ENCODE assay signal across 17 mouse cellular contexts in the genomic region with DNA sequence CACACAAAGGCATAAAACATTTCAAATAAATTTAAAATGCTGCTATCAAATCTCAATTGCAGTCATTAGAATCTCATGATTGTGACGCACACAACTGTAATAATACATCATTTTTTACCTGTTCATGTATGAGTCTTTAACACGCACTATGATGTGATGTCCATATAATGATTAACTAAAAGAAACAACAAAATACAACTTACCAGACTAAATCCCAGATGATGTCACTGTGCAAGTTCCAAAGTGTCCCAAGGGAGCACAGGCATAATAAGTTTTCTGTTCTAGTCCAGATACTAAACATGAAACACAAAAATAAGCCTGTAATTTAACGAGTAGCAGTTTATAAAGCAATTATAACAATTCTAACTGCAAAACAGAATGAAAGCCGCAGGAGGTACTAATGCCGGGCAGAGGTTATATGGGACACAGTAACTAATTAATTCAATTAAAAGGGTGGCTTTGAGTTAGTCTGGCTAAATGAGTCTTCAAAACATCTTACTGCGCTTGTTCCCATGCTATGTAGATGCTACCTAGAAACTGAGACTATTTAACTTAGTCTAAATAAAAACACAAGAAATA.
"Had no signal": no experiment of that assay in that cellular context is flagged by ENCODE, and none has a peak within 500 bp of the region (broad histone marks: within the 10 kb centered on the region; RNA-seq: fewer than 3 reads in every experiment).

No protein-coding gene starts in this region.

- H3K27ac ChIP-seq: kidney, embryonic 15.5 days; left cerebral cortex, adult 2 months; liver, embryonic 13.5 days; macrophage; midbrain, embryonic 10.5 days; midbrain, embryonic 13.5 days had no signal

- H3K4me3 ChIP-seq: kidney, embryonic 15.5 days; left cerebral cortex, adult 2 months; liver, embryonic 13.5 days; megakaryocyte, embryonic 14.5 days; midbrain, embryonic 10.5 days; midbrain, embryonic 13.5 days; myocyte had no signal

- DNase-seq: kidney, adult 18-20 months; kidney, postnatal 14 days; layer of hippocampus, postnatal 36 days; liver, embryonic 13.5 days; lung, embryonic 14.5 days; thymus, adult 18-20 months; thymus, postnatal 36 days had no signal

- H3K9me3 ChIP-seq: kidney, embryonic 15.5 days; liver, embryonic 13.5 days; megakaryocyte, embryonic 14.5 days; midbrain, embryonic 10.5 days; midbrain, embryonic 13.5 days had no signal

- H3K27me3 ChIP-seq: kidney, embryonic 15.5 days; liver, embryonic 13.5 days; midbrain, embryonic 13.5 days had no signal

- H3K9ac ChIP-seq: kidney, embryonic 15.5 days; liver, embryonic 13.5 days; lung, embryonic 14.5 days; midbrain, embryonic 13.5 days had no signal

- H3K4me2 ChIP-seq: kidney, embryonic 15.5 days; liver, embryonic 13.5 days; lung, embryonic 14.5 days; midbrain, embryonic 13.5 days had no signal

- ATAC-seq: intestine, embryonic 16.5 days; lung, postnatal 0 days; midbrain, embryonic 13.5 days; midbrain, embryonic 16.5 days had no signal

- H3K36me3 ChIP-seq: kidney, embryonic 15.5 days; midbrain, embryonic 13.5 days had no signal
